Mouse (Mus musculus) G1E (cell line): ENCODE data around the gene Gm12216.

Experiments used
- CTCF ChIP-seq: IDR thresholded peaks from 2 replicates; pipeline ENCODE4 v1.5.1; 2012; ENCODE audit warnings: low read depth, low read length, inconsistent platforms, mixed read lengths
- GATA1 ChIP-seq: IDR thresholded peaks from 2 replicates; pipeline ENCODE4 v1.6.1; 2012; ENCODE audit warnings: borderline replicate concordance, low read length, inconsistent platforms, mixed read lengths
- TAL1 ChIP-seq: conservative IDR thresholded peaks from 2 replicates; pipeline ENCODE4 v1.6.1; 2012; ENCODE audit warnings: low read depth, low read length, inconsistent platforms, mixed read lengths

DNA sequence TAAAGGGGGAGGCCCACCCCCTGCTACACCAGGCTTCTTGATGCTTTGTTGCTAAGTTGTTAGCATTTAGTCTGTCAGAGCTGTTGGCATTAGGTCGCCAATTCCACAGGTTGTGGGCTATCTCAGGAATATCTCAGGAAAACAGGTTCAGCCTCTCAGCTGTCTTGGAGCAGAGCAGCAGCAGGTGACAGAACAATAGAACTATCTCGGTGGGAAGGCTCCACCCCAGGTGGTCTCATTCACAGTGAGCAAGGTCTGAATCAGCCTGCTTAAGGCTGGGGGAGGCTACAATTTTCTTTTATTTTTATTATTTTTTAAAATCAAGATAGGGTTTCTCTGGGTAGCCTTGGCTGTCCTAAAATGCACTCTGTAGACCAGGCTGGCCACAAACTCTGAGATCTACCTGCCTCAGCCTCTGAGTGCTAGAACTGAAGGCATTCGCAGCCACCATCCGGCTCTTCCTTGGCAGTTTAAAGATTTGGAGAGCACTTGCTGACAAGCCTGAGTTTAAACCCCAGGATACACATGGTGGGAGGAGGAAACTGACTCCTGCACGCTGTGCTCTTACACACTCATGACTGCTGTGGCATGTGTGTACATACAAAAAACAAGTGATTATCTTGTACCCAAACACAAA is 109.2 kb downstream of the Gm12216 start:
- TF ChIP-seq CTCF (no peak), TAL1 (no peak), GATA1 (no peak)
